Mouse (Mus musculus) retina, postnatal 1 day (tissue): Measurements from ENCODE around the gene H2-Oa.

Experiments
- DNase-seq: peaks from one replicate; pipeline ENCODE4 v3.0.0-alpha.2; 2012

Gene H2-Oa

DNA sequence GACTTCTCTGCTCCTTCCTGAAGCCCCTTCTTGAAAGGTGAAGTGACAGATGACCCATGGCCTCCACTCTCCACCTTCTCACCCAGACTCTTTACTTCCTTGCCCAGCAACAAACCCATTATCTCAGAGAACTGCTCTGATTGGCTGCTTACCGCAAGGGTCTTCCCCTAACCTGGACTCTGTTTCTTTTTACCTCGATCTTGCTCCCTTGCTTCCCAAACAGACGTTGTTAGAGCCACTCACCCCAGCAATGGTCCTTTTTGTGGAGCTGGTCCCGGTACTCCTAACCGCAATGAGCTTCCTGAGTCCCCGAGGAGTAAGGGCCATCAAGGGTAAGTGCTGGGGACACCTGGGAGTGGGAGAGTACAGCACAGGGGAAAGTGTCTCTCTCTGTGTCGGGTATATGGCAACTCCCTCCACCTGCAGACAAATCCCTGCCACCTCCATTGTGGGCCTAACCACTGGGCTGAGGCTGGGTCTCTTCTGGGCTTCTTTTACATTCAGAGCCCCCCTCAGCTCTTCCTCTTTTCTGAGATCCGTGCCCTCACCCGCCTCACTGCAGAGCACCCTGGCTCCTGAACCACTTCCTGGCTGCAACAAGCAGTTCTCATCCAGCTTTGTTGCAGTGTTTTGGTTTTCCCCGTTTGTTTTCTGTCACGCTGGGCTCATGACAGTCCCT is at the start of gene H2-Oa:
Gene H2-Oa, plus strand, starts transcription at position 144 of the 679 bp plus-strand sequence.
- no peak for DNase-seq

DNA sequence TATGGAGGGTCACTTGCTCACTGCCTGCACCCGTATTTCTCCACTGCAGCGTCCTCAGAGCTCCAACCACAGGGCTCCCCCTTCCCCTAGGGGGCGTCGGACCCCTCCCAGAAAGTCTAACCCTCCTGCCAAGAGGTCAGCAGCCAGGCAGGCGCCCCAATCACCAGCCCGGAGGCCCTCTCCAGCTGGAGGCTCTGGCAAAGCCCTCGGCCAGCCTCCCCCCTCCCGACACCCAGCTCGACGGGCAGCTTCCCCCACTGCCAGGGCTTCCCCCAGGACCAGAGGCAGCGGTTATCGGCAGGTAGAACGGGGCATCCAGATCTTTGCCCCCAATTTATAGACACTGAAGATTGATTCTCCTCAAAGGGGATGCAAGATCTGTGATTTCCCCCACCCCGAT is 46.2 kb upstream of the H2-Oa start:
- DNase-seq: no peak

GRCm38 (mm10) chr17:34047404-34048050 is 44.6 kb upstream of the H2-Oa start:
- DNase-seq: no peak

- no peak for DNase-seq
These were observed 34.9 kb upstream of the H2-Oa start for GRCm38 (mm10) chr17:34057224-34057623.

- no peak for DNase-seq
These were observed 23.3 kb upstream of the H2-Oa start for GRCm38 (mm10) chr17:34068864-34069263.

DNA sequence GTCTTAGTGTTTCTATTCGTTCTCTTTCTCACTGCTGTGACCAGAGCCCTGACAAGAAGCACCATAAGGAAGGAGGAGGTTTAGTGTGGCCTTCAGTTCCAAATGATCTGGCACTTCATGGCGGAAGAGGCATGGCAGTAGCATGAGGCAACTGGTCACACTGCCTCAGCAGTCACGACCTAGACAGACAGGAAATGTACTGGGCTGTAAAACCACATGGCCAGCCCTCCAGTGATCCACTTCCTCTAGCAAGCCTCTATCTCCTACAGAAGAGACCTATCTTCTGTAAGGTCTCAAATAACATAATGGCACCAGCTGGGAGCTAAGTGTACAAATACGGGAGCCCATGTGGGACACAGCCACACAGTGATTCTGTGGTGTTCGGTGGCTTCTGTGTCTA is 20.0 kb upstream of the H2-Oa start:
- no peak for DNase-seq

DNA sequence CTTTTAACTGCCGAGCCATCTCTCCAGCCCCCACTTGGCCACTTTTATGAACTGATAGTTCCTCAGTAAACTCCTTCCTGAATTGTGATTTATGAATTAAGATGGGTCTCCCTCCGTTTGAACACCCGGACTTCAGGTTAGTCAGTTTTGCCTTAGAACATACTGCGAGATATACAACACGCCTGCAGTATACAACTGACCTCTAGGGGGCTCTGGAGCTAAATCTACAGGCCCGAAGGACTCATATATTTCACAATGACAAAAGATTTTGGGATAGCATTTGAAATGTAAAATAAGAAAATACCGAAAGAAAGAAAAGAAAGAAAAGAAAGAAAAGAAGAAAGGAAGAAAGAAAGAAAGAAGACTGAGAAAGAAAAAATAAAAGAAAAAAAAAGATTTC is 16.9 kb upstream of the H2-Oa start:
- peak; percentile 76 for DNase-seq

- DNase-seq: peak; percentile 86
These were observed 14.6 kb upstream of the H2-Oa start for GRCm38 (mm10) chr17:34077549-34077948.

DNA sequence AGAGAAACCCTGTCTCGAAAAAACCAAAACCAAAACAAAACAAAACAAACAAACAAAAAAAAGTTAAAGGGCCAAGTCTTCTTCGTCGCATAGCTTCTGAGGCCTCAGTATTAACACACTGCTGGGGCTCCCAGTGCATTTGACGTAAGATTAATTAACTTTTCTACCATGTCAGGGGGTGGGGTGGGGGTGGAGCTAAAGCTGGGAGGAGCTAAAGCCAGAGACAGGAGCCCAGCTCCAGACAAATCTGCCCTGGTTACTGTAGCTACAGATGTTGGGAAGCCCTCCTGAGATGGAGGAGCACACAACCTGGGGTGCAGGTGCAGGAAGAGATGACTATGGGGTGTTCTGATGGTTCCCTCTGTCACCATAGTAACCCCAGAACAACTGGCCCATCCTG is 14.0 kb upstream of the H2-Oa start:
- DNase-seq: no peak

- no peak for DNase-seq
These were observed 13.1 kb upstream of the H2-Oa start for GRCm38 (mm10) chr17:34079002-34079401.

DNA sequence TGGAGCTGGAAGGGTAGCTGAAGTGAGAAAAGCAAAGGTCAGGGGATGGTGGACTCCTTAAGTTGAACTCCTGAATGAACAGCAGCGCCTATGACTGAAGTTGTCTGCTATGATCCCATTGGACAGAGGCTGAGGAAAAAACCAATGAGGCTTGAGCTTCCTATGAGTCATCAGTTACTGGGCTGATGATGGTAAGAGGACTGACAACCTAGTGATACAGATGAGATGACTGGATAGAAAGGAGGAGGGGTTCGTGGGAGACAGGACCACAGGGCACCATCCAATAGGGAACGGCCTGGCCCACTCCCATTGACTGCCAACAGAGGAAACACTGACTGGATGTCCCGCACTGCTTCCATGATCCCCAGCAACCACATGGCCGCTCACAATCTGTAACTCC is 12.5 kb upstream of the H2-Oa start:
- DNase-seq: peak; percentile 73

DNA sequence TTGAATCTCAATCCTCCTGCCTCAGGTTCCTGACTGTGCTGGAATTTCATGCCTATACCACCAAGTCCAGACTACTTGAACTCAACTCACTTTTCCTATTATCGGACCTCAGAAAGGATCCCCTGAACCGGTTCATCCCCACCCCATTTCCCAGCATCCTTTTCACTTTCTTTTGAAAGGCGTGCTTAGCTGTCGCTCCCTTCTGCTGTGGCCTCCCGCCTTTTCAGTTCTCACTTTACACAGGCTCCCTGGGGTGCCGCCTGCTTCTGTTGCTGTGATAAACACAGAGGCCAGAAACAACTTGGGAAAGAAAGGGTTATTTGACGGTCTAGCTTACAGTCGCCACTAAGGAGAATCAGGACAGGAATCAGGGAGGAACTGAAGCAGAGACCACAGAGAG is 9.0 kb upstream of the H2-Oa start:
- peak; percentile 50 for DNase-seq

GRCm38 (mm10) chr17:34087386-34087785 is 4.8 kb upstream of the H2-Oa start:
- DNase-seq: no peak

- no peak for DNase-seq
These were observed 4.0 kb upstream of the H2-Oa start for GRCm38 (mm10) chr17:34088124-34088523.

GRCm38 (mm10) chr17:34090923-34091322 is 1.2 kb upstream of the H2-Oa start:
- DNase-seq: peak; percentile 47

DNA sequence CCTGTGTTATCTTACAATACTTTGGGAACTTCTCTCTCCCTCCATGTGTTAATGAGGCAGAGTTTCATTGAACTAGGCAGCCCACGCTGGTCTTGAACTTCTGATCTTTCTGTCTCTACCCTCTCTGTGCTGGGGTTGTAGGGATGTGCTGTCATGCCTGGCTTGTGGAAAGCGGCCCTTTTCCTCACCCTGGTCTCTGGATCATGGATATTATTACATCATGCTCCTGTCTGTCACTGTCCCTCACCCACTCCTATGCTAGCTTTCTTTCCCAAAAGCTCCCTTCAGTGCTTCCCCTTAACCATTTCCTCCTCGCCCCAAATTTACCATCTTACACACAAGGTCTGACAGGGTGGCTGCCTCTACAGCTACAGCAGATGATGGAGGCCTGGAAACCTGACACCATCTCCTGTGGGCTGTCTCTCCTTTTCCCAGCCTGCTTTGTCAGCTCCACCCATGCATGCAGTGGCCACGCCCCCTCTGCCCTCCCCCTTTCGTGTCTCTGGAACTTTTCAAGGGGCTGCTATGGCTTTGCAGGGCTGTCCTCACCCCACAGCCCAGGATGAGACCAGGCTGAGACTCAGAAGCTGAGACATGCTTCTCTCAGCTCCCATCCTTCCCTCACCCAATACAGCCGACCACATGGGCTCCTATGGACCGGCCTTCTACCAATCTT is 1.2 kb downstream of the H2-Oa start:
- DNase-seq: peak; percentile 67

GRCm38 (mm10) chr17:34094283-34095035 is 2.3 kb downstream of the H2-Oa start:
- no peak for DNase-seq

DNA sequence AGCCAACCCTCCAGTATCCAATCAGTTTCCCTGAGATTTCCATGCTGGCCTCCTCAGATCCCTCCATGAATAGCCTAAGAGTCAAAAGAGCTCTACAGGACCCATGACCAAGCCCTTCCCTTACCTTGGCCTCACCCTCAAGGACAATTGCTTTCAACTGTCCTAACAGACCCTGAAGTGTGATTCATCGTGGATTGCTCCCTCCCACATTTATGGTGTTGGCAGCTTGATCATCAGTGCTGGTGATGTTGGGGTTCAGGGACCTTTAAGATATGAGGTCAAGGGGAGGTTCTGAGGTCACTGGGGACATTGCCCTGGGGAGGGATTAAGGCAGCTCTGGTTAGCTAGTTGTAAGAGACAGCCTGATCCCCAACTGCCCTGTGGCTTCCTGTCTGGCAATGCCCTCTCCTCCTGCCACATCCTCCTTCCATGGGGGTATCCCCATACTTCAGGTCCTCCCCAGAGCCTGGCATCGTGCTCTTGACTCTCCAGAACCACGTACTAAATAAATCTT is 4.4 kb downstream of the H2-Oa start:
- no peak for DNase-seq

GRCm38 (mm10) chr17:34097272-34097671 is 5.1 kb downstream of the H2-Oa start:
- no peak for DNase-seq

GRCm38 (mm10) chr17:34098709-34099479 is 6.8 kb downstream of the H2-Oa start:
- DNase-seq: no peak

GRCm38 (mm10) chr17:34099531-34099930 is 7.4 kb downstream of the H2-Oa start:
- DNase-seq: no peak

DNA sequence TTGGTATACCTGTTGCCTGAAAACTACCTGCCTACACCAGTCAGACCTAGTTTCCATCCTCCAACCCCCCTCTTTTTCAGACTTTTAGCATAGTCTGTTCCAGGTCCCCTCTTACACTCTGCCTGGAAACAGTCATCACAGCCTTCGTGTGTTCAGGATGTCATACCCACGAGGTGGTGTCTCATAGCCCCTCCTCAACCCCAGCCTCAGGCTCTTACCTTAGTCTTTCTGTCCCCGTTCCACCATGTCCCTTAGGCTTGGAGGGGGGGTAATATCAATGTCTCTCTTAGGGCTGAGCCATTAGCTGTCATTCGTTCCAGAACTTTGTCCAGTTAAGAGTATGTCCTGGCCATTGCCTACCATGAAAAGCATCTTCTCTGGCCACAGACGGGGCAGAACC is 9.0 kb downstream of the H2-Oa start:
- no peak for DNase-seq
